Mouse (Mus musculus): ENCODE measurements around the gene Col23a1. TPM values are rescaled to one million over a fixed set of nuclear protein-coding genes. Genes with fewer than 3 reads are reported as not detected.
"Not testable (repeated sequence)": the region's sequence is repeated elsewhere in the genome, so short reads cannot be mapped to it uniquely, and the experiment has no call there.

Gene Col23a1
- total and polyA plus RNA-seq, 3 experiments, result 1.1 to 1.7 (median 1.3) TPM

DNA sequence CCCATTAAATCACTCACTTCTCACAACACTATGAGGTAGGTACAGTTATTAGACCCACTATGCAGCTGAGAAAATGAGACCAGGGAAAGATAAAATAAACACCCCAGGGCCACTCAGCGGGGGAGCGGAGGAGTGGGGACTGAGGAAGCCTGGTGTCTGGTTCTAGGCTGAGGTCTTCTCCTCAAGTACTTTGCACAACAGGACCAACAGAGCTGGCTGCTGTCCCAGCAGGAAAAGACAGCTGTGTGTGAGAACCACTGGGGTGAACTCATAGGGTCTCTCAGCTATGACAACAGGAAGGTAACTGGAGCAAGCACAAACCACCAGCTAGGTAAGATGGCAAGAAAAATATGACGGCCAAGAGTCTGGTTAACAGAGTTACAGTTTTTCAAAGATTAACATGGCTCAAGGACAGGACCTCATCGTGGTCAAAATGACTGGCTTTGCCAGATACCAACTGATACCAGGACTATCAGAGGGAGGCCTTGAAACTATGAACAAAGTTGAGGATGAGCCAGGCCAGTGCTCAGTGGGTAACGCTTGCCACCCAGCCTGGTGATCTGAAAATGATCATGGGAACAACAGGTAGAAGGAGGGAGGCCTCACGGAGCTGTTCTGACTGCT, 342.5 kb downstream of the Col23a1 start:
- no peak for DNase-seq
- TF ChIP-seq CTCF (IDR thresholded peaks at IDR 0.05) (no peak), EP300 (IDR thresholded peaks at IDR 0.05; ENCODE audit: insufficient read depth, low read depth, low read length) (no peak), POLR2A (IDR thresholded peaks at IDR 0.05; ENCODE audit: insufficient read depth, low read depth, low read length) (no peak)
- Histone ChIP-seq H3K27me3 (ENCODE audit: control insufficient read depth, insufficient read depth, low read length) (no peaks in the 10 kb centered on the region), H3K36me3 (ENCODE audit: control insufficient read depth, insufficient read depth, low read length) (no peaks in the 10 kb centered on the region), H3K27ac (no peak overlapping the region; the same call in 1 of the 2 replicates), H3K4me1 (ENCODE audit: control insufficient read depth, insufficient read depth, low read length) (peaks cover 9% of the 10 kb centered on the region), H3K9ac (ENCODE audit: low read depth, low read length) (no peak overlapping the region), H3K79me2 (replicated peaks; ENCODE audit: control insufficient read depth, insufficient read depth, low read length) (no peaks in the 10 kb centered on the region; the same call in 1 of the 2 replicates), H3K4me3 (no peak overlapping the region)
- intact Hi-C loops (cut with DNase I), result no loop called here
- 69% methylated on average over 6 of the region's 6 CpGs for WGBS

DNA sequence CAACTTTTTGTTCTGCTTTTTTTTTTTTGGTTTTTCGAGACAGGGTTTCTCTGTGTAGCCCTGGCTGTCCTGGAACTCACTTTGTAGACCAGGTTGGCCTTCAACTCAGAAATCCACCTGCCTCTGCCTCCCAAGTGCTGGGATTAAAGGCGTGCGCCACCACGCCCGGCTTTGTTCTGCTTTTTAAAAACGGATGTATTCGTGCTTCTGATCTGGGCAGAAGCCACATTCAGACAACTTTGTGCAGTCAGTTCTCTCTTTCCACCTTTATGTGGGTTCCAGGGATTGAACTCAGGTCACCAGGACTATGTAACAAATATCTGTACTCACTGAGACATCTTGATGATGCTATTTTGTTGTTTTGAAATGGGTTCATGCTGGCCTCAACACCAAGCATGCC, 343.5 kb downstream of the Col23a1 start:
- H3K27ac ChIP-seq; intact Hi-C loops (cut with DNase I); H3K9ac ChIP-seq (ENCODE audit: low read depth, low read length); H3K4me3 ChIP-seq; H3K27me3 ChIP-seq (ENCODE audit: control insufficient read depth, insufficient read depth, low read length); DNase-seq; H3K79me2 ChIP-seq (replicated peaks; ENCODE audit: control insufficient read depth, insufficient read depth, low read length); H3K36me3 ChIP-seq (ENCODE audit: control insufficient read depth, insufficient read depth, low read length): not testable (repeated sequence)
- 88% methylated on average over 7 of the region's 7 CpGs for WGBS
- H3K4me1 ChIP-seq (ENCODE audit: control insufficient read depth, insufficient read depth, low read length), result peaks cover 11% of the 10 kb centered on the region

Other genes starting within 250 kb of the Col23a1 start
- not detected for gene Olfr1375, start 241.8 kb upstream of the Col23a1 start, total RNA-seq (2021)
- gene Olfr1375, start 241.8 kb upstream of the Col23a1 start, polyA plus RNA-seq (2012; rRNA removed), result not detected in 2 replicates
- gene Zfp354a, start 230.7 kb upstream of the Col23a1 start, total RNA-seq (2021), result 1 to 10 TPM; 1.2 to 1.3 TPM
- 0.86 and 1.3 TPM in 2 replicates for gene Zfp354a, start 230.7 kb upstream of the Col23a1 start, polyA plus RNA-seq (2012; rRNA removed)
- gene Gm12569, start 69.4 kb upstream of the Col23a1 start, total RNA-seq (2021), result not detected
- not detected in 2 replicates for gene Gm12569, start 69.4 kb upstream of the Col23a1 start, polyA plus RNA-seq (2012; rRNA removed)
- gene Clk4, start 28.2 kb upstream of the Col23a1 start, total RNA-seq (2021), result 10 to 100 TPM; 32.5 to 41.9 TPM
- 26.2 and 42.8 TPM in 2 replicates for gene Clk4, start 28.2 kb upstream of the Col23a1 start, polyA plus RNA-seq (2012; rRNA removed)
- gene BC049762, start 26.9 kb upstream of the Col23a1 start, total RNA-seq (2021), result under 1 TPM in 1 of 2 experiments, not detected in 1; 0.41 TPM
- 0.23 and 0.84 TPM in 2 replicates for gene BC049762, start 26.9 kb upstream of the Col23a1 start, polyA plus RNA-seq (2012; rRNA removed)

Data from heart, adult 2 months (tissue).